Mouse (Mus musculus) megakaryocyte, adult 5-6 weeks (primary cell): ENCODE data around the gene Tns2. TPM values are rescaled to one million over a fixed set of nuclear protein-coding genes. Genes with fewer than 3 reads are reported as not detected.

Experiments
- ATAC-seq: 2 replicates; pipeline ENCODE4 v1.8.0; 2016; ENCODE audit warnings: mild to moderate bottlenecking, inconsistent platforms; ENCODE audit not compliant: poor library complexity, severe bottlenecking
- total RNA-seq, 2 experiments: library from RNA; stranded (forward) in 1 of 2; stranded (reverse) in 1 of 2; fragments of 153-499, 151-499 nt in 1 of 2; fragments of 221-1000, 200-1000 nt in 1 of 2; gene quantifications; 2 replicates each; pipeline versions ENCODE4 v1.2.3 to v1.2.4; 2015 to 2017

The Tns2 gene
- total RNA-seq, 2 experiments from 2014 or later, result 0.07 to 1.9 TPM

GRCm38 (mm10) chr15:102091063-102091679 lies 9.0 kb upstream of the Tns2 start:
- ATAC-seq, result peak; percentile 91

- no peak for ATAC-seq
These were observed 8.5 kb upstream of the Tns2 start for GRCm38 (mm10) chr15:102091688-102092087.

DNA sequence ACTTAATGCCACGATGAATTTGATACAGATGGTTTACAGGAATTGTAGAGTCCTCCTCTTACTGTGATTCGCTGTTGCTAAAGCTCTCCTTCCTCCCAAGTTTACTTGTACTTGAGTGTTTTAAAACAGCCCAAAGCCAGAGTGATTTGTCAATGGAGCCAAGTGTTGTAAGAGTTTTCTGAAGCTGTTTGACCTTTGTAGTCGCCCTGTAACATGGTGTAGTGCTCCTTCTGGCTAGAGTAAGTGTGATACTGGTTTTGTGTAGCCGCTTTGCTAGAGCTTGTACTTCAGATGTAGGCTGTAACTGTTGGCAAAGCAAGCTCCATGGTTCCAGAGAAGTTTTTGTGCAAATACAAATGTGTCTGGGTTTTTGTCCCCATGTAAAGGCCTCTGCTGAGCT lies 8.0 kb upstream of the Tns2 start:
- no peak for ATAC-seq

DNA sequence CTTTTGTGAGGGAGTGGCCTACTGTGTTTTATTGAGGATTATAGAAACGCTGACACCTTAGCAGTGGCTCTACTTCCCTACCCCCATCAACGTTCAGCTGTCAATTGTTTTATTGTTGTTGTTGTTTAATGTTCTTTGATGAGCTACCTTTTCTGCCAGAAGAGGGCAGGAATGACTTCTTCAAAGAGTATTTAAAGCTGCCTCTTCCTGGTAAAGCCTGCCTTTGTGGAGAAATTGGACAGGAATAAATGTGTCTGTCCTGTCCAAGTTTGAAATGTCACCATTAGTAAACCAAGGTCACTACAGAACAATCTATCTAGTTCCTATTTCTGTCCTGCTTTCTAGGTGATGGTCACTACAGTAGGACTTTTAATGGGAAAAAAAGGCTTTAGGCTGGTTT lies 6.1 kb upstream of the Tns2 start:
- no peak for ATAC-seq

- ATAC-seq, result no peak
These were observed 5.2 kb upstream of the Tns2 start for GRCm38 (mm10) chr15:102094988-102095387.

- no peak for ATAC-seq
These were observed 2.9 kb upstream of the Tns2 start for GRCm38 (mm10) chr15:102097147-102097915.

GRCm38 (mm10) chr15:102097991-102098555 lies 2.1 kb upstream of the Tns2 start:
- no peak for ATAC-seq

GRCm38 (mm10) chr15:102099260-102099659 lies 953 bp upstream of the Tns2 start:
- ATAC-seq, result no peak

- ATAC-seq, result peak; percentile 3; the same call in 1 of the 2 replicates
These were observed 447 bp upstream of the Tns2 start for GRCm38 (mm10) chr15:102099771-102100160.

GRCm38 (mm10) chr15:102100996-102101671 lies 921 bp downstream of the Tns2 start:
- ATAC-seq, result no peak

DNA sequence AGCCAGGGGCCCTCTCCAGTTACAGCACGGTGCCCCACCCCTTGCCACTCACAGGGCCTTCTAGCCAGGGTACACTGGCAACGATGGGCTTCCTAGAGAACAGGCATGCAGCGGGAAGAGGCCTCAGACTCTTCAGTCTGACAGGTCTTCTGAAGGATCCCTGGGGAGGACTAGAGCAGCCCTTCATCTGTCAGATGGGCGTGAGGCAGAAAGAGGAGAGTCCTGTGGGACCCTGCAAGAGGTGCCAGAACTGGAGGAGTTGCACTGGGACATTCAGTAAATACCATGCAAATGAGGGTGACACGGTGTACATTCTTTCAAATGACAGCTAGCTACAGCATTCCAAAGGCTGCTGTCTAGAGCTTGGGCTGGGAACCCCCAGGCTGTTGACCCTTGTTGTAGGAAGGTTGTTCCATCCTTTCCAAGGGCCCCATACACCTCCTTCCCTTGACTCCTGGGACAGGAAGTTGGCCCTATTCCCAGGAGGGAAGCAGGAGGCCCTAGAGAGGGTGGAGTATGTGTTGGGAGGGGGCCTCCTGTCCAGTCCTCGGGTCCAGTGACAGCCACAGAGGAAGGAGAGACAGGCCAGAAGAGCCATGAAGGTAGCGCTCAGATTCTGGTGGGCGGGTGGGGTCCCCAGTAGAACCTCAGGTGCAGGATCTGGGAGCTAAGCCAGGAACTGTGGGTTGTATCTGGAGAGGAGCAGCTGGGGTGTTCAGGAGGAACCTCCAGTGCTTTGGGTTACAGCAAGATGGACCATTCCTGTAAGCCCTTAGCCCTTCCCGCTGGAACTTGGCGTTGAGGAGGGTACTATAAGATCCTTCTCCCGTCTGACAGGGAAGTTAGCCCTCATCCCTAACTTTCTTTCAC lies 1.7 kb downstream of the Tns2 start:
- no peak for ATAC-seq

- no peak for ATAC-seq
These were observed 2.4 kb downstream of the Tns2 start for GRCm38 (mm10) chr15:102102548-102103121.

DNA sequence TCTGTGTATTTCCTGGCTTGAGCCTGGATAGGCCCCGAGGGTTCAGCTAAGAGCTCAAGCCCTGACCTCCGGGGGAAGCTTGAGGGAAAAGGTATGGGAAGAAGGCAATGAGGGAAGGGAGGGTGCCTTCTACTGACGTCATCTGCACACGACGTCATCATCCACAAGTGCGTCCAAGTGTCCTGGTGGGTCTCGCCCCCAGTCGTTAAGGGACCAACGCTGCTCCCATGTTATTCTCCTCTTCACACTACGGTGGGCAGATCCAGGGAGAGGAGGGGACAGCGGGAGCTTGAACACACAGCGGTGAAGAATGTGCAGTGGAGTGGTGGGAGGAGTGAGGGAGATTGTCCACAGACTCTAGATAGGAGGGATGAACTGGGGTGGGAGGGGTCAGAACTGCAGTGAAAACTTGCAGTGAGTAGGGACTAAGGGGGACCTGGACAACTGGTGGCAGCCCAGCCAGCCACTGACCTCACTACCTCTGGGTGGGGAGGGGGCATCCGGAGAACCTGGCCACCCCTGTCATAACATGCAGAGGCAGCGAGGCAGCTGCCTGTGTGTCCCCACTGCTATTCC lies 3.2 kb downstream of the Tns2 start:
- no peak for ATAC-seq

DNA sequence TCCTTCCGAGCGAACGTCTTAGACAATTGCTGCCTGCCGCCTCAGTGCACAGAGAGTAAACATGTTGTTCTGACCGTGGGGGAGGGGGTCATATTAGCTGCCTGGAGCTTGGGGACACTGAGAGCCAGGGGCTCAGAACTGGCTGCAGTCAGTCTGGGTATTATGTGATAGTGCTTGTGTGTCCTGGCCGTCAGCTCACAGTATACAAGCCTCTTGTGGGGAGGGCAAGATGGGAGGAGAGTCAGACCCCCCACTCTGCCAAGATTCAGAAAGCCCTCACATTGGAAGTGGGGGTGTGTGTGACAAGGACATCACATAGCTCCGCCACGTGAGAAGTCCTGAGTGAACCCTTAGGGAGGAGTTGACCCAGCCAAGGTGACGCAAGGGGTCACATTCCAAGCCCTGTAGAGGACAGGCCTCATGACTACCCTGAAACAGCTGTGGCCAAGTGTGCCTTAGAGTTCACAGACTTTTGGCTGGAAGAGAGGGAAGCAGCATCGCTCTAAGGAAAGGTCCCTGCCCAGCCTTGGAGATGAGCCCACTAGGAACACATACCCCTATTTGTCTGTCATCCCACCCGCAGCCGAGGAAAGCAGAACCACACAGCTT lies 3.8 kb downstream of the Tns2 start:
- no peak for ATAC-seq

- no peak for ATAC-seq
These were observed 5.1 kb downstream of the Tns2 start for GRCm38 (mm10) chr15:102105360-102105759.

DNA sequence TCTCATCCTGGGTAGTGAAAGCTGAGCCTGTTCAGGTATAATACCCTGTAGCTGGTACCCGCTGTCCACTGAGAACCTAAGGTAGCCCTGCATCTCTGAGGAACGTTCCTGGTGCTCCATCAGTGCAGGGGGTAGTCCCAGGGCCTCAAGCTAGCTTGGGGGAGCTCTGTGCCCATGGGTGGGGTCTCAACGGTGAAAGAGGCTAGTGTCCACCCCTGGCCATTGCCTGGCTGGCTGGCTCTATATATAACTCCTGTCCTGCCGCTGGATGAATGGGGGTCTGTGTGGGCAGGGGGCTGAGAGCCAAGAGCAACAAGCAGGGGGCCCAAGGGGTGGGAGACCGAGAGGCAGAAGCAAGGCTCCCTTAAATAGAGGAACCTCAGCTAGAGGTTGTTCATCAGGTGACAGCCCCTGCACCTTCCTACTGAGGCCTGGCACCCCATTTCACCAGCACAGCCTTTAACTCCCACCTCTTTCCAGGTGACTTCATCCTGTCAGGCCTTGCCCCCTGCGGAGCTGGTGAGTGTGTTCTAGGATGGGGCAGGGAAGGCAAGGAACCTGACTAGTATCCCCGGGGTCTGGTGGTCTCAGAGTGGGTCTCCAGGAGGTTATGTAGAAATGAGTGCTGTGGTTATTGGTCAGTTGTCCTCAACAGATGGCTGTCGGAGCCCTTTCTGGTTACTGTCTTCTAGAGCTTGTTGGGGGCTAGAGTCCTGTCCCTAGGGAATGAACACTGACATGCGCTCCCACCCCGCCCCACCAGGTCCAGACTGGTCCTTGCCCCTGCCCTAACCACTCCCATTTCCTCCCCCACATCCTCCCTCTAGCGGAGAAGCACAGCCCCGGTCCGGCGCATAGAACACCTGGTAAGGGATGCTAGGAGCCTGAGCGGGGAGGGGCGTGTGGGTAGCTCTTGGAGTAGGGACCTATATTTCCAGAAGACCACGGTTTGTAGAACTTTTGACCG lies 5.8 kb downstream of the Tns2 start:
- ATAC-seq, result no peak

DNA sequence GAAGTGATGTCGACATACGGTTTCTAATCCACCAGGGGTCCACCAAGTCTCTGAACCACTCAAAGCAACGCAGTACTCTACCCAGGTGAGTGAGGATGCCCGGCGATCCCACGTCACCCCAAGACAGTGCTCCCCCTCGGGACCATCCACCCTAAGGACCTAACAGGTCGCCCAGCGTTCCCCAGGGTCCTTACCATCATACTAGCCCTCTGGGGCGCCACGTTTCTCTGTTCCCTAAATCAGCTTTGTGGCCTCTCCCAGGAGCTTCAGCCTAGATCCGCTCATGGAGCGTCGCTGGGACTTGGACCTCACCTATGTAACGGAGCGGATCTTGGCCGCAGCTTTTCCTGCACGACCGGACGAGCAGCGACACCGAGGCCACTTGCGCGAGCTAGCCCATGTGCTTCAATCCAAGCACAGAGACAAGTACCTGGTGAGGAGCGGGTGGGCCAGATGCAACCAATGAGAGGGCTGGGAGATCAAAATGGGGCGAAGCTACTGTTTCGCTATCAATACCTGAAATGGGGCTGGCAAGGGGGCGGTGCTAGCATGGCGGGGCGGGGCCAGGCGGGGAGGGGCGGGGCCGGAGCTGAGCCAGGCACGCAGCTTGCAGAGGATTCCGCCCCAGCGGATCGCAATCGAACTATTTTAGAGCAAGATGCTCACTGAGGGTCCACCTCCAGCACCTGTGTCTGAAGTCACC lies 6.7 kb downstream of the Tns2 start:
- no peak for ATAC-seq
